Mouse (Mus musculus) intestine, postnatal 0 days (tissue): ENCODE results near the gene Dnajc5. TPM values are rescaled to one million over a fixed set of nuclear protein-coding genes. Genes with fewer than 3 reads are reported as not detected.

Experiments used
- ATAC-seq: fragments of 200-750 bp; cut with Nextera tagmentation; 2 replicates; pipeline ENCODE4 v1.8.0; 2017; ENCODE audit warnings: mild to moderate bottlenecking, moderate TSS enrichment, moderate library complexity
- H3K27ac ChIP-seq: fragments of 300-500 bp; sonication (generic); 2 replicates; pipeline ENCODE4 v1.5.1; 2014; ENCODE audit warnings: mild to moderate bottlenecking, low read depth, low read length, moderate library complexity
- H3K27me3 ChIP-seq: fragments of 300-500 bp; sonication (generic); replicated peaks from 2 replicates; pipeline ENCODE4 v1.6.1; 2014; ENCODE audit warnings: low read length, mixed read lengths; ENCODE audit not compliant: control insufficient read depth, insufficient read depth
- H3K36me3 ChIP-seq: fragments of 300-500 bp; sonication (generic); 2 replicates; pipeline ENCODE4 v1.6.1; 2014; ENCODE audit warnings: mild to moderate bottlenecking, moderate library complexity; ENCODE audit not compliant: control insufficient read depth, insufficient read depth
- H3K4me1 ChIP-seq: fragments of 300-500 bp; sonication (generic); replicated peaks from 2 replicates; pipeline ENCODE4 v1.6.1; 2014; ENCODE audit warnings: antibody characterized with exemption, low read length, mixed read lengths; ENCODE audit not compliant: control insufficient read depth, insufficient read depth
- H3K4me2 ChIP-seq: fragments of 300-500 bp; sonication (generic); replicated peaks from 2 replicates; pipeline ENCODE4 v1.6.1; 2014; ENCODE audit warnings: low read depth, mild to moderate bottlenecking, moderate library complexity
- H3K4me3 ChIP-seq: fragments of 300-500 bp; sonication (generic); 2 replicates; pipeline ENCODE4 v1.5.1; 2014; ENCODE audit warnings: low read depth, low read length
- H3K9ac ChIP-seq: fragments of 300-500 bp; sonication (generic); 2 replicates; pipeline ENCODE4 v1.6.1; 2014; ENCODE audit warnings: mild to moderate bottlenecking, low read depth, low read length
- H3K9me3 ChIP-seq: fragments of 300-500 bp; sonication (generic); 2 replicates; pipeline ENCODE4 v1.6.1; 2016; ENCODE audit warnings: mixed run types; ENCODE audit not compliant: control insufficient read depth
- CTCF ChIP-seq: sonication (generic); IDR thresholded peaks from 2 replicates; pipeline ENCODE4 v1.5.1; 2016; ENCODE audit warnings: low read depth, mild to moderate bottlenecking, control low read depth, antibody characterized with exemption, moderate library complexity
- WGBS: fragments of 180-500 bp; shearing (Covaris S2); extraction: QIAGEN DNeasy Blood & Tissue Kit; methylation state at CpG from one replicate; pipeline ENCODE4 v1.1.7; 2014; 5-methylcytosine and 5-hydroxymethylcytosine counted together
- microRNA-seq: library from miRNA; unstranded; fragments of <30 nt; microRNA quantifications from one replicate; pipeline ENCODE4, GENCODE M21; 2016
- polyA plus RNA-seq: library from polyadenylated mRNA; unstranded; fragments of >200 nt; fragmentation: Nextera tagmentation; extraction: Ambion mirVana; gene quantifications from 2 replicates; pipeline ENCODE4 v1.2.1, GENCODE M21; 2015

The Dnajc5 gene
- polyA plus RNA-seq, 1 experiment from 2014 or later: 62.9 TPM

- TF ChIP-seq CTCF: no peak
- Histone ChIP-seq H3K27me3 (no peaks in the 10 kb centered on the region), H3K4me2 (peak overlapping the region; percentile 79), H3K4me1 (peaks cover 5% of the 10 kb centered on the region; the same call in 1 of the 2 replicates), H3K4me3 (no peak overlapping the region), H3K27ac (no peak overlapping the region), H3K9me3 (no peaks in the 10 kb centered on the region), H3K9ac (peak overlapping the region; percentile 87; the same call in 1 of the 2 replicates), H3K36me3 (no peaks in the 10 kb centered on the region)
- no peak for ATAC-seq
- WGBS: 61% methylated on average over 4 of the region's 4 CpGs
Observed at GRCm38 (mm10) chr2:181602367-181602766, 82.1 kb downstream of the Dnajc5 start.

Small RNA genes within 50 kb of the gene (microRNA-seq; reads per million reads assigned to microRNA genes)
- not detected for gene Mir7006

Other genes with a start within 250 kb of the Dnajc5 start
- 5.4 and 5.8 TPM in 2 replicates for gene Gmeb2, start 232.4 kb upstream of the Dnajc5 start, polyA plus RNA-seq
- 28.9 and 32.3 TPM in 2 replicates for gene Stmn3, start 206.0 kb upstream of the Dnajc5 start, polyA plus RNA-seq
- gene Rtel1, start 200.7 kb upstream of the Dnajc5 start, polyA plus RNA-seq: 10.0 and 10.5 TPM in 2 replicates
- 23.8 and 25.7 TPM in 2 replicates for gene Zgpat, start 155.6 kb upstream of the Dnajc5 start, polyA plus RNA-seq
- gene Arfrp1, start 155.1 kb upstream of the Dnajc5 start, polyA plus RNA-seq: 32.1 TPM in 2 replicates
- gene Lime1, start 140.4 kb upstream of the Dnajc5 start, polyA plus RNA-seq: 6.7 and 8.6 TPM in 2 replicates
- gene Zbtb46, start 61.1 kb upstream of the Dnajc5 start, polyA plus RNA-seq: 2.1 and 2.3 TPM in 2 replicates
- gene Abhd16b, start 27.3 kb upstream of the Dnajc5 start, polyA plus RNA-seq: 0.07 TPM in 1 of 2 replicates, not detected in the other
- 83.7 and 88.2 TPM in 2 replicates for gene Tpd52l2, start 23.3 kb upstream of the Dnajc5 start, polyA plus RNA-seq
- 49.4 and 60.2 TPM in 2 replicates for gene Uckl1, start 64.4 kb downstream of the Dnajc5 start, polyA plus RNA-seq
- 30.6 and 33.9 TPM in 2 replicates for gene Prpf6, start 71.4 kb downstream of the Dnajc5 start, polyA plus RNA-seq
- gene Zfp512b, start 72.3 kb downstream of the Dnajc5 start, polyA plus RNA-seq: 13.0 and 16.2 TPM in 2 replicates
- gene Samd10, start 78.7 kb downstream of the Dnajc5 start, polyA plus RNA-seq: 18.5 and 18.8 TPM in 2 replicates
- 0.26 and 0.55 TPM in 2 replicates for gene Gm29797, start 136.5 kb downstream of the Dnajc5 start, polyA plus RNA-seq
- gene Sox18, start 151.2 kb downstream of the Dnajc5 start, polyA plus RNA-seq: 24.7 and 28.5 TPM in 2 replicates
- gene Tcea2, start 159.8 kb downstream of the Dnajc5 start, polyA plus RNA-seq: 6.8 and 8.0 TPM in 2 replicates
- gene Rgs19, start 173.5 kb downstream of the Dnajc5 start, polyA plus RNA-seq: 11.3 and 12.7 TPM in 2 replicates
- gene Lkaaear1, start 178.0 kb downstream of the Dnajc5 start, polyA plus RNA-seq: not detected in 2 replicates
- 0.64 and 0.78 TPM in 2 replicates for gene Oprl1, start 194.5 kb downstream of the Dnajc5 start, polyA plus RNA-seq
- gene Myt1, start 242.8 kb downstream of the Dnajc5 start, polyA plus RNA-seq: 0.46 and 1.0 TPM in 2 replicates